Mouse (Mus musculus): Measurements from ENCODE around the gene Cacng7.

DNA sequence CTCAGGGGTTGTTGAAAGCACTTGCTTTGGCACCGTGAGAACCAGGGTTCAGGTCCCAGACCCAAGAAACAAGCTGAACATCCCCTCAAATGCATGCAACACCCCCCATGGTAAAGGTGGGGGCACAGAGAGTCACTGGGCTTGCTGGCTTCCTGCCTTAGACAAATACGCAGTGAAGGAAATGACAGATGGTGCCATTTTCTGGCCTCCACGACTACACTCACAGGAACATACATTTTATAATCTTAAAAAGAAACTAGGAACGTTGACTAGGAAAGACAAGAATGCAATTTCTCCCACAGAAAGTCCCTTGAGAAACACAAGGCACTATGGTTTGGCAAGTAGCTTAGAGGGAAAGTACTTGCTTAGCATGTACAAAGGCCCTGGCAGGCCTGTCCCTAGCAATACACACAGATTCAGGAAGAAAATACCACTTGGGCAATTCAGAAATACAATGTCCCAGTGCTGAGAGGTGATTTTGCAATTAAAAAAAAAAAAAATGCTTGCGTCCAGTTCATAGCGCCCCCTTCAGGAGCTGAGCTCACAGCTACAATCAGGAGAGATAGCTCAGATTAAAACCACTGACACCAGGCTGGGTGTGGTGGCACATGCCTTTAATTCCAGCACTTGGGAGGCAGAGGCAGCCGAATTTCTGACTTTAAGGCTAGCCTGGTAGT lies 32.7 kb upstream of the Cacng7 start:
- TF ChIP-seq POLR2A (IDR thresholded peaks at IDR 0.05; ENCODE audit: control insufficient read depth, extremely low read depth, insufficient read depth, low read length, poor library complexity) (no peak), CTCF (IDR thresholded peaks at IDR 0.05; ENCODE audit: borderline replicate concordance, control insufficient read depth, extremely low read depth, insufficient read depth, low read length, poor library complexity) (no peak)
